9 mouse cellular contexts compared by ENCODE assay signal in genomic region chr4:76324928-76325327, GRCm38 (mm10).
A peak's percentile ranks its signal among the peaks of the same experiment; 100 is the strongest.
DNase-seq lines count a peak whose midpoint lies in the region.
"Had no signal": no experiment of that assay in that cellular context is flagged by ENCODE, and none has a peak within 500 bp of the region (broad histone marks: within the 10 kb centered on the region; RNA-seq: fewer than 3 reads in every experiment).

No protein-coding gene starts in this region.

- DNase-seq in layer of hippocampus, postnatal 10 days (ENCODE audit: low spot score in 2 of 2): peak; percentile 14 to 26
- no peak for DNase-seq in layer of hippocampus, postnatal 36 days
- DNase-seq in cerebellum, adult 11 months: peak; percentile 26
- DNase-seq in cerebellum, postnatal 14 days: peak; percentile 64 to 65
- peak; percentile 18 for DNase-seq in lung, postnatal 14 days
- DNase-seq in adipocyte (ENCODE audit: low spot score): no peak
- no peak for DNase-seq in heart, postnatal 4 days
- no peak for DNase-seq in gastrocnemius, postnatal 4 days (ENCODE audit: low spot score in 2 of 2)
- DNase-seq: thymus, postnatal 36 days had no signal

Comparison
In these comparisons a context has a peak if more than half of its experiments do, and no peak if none do; other contexts are left out.
1. DNase-seq: peak in layer of hippocampus, postnatal 10 days (2 of 2), cerebellum, adult 11 months (single experiment), cerebellum, postnatal 14 days (2 of 2) and lung, postnatal 14 days (single experiment); none in layer of hippocampus, postnatal 36 days (0 of 2), adipocyte (single experiment), heart, postnatal 4 days (single experiment) and gastrocnemius, postnatal 4 days (0 of 2).